Mouse (Mus musculus): ENCODE measurements around the gene Ecm2. TPM values are rescaled to one million over a fixed set of nuclear protein-coding genes. Genes with fewer than 3 reads are reported as not detected.

Ecm2 gene
- total RNA-seq, 2 experiments from 2014 or later: 14.2 to 14.5 TPM

GRCm38 (mm10) chr13:49492376-49493368 is 11.9 kb upstream of the Ecm2 start, which contains the start of gene Tes3-ps:
Gene Tes3-ps (plus strand): TSS chr13:49493318.
- DNase-seq: no peak
- intact Hi-C loops (cut with DNase I): no loop called here

GRCm38 (mm10) chr13:49505776-49506175 is 1.2 kb downstream of the Ecm2 start:
- DNase-seq: peak in 1 of 2 experiments; percentile 19
- intact Hi-C loops (cut with DNase I): loop anchor here (2.0 kb wide), 1 partner anchor 45 kb away; no protein-coding TSS in a partner anchor

GRCm38 (mm10) chr13:49507176-49507575 is 2.6 kb downstream of the Ecm2 start:
- intact Hi-C loops (cut with DNase I): no loop called here
- DNase-seq: no peak

GRCm38 (mm10) chr13:49518761-49519160 is 14.2 kb downstream of the Ecm2 start:
- no peak for DNase-seq
- intact Hi-C loops (cut with DNase I): loop anchor here (5.0 kb wide), 1 partner anchor 66 kb away; no protein-coding TSS in a partner anchor

- intact Hi-C loops (cut with DNase I): no loop called here
Measured at GRCm38 (mm10) chr13:49526235-49526634, 21.6 kb downstream of the Ecm2 start.

GRCm38 (mm10) chr13:49530636-49531035 is 26.0 kb downstream of the Ecm2 start:
- DNase-seq: no peak
- intact Hi-C loops (cut with DNase I): no loop called here

More at GRCm38 (mm10) chr13:49526235-49526634, 21.6 kb downstream of the Ecm2 start:
- DNase-seq: no peak

GRCm38 (mm10) chr13:49536946-49537345 is 32.3 kb downstream of the Ecm2 start:
- DNase-seq: no peak
- intact Hi-C loops (cut with DNase I): no loop called here

- intact Hi-C loops (cut with DNase I): no loop called here
- no peak for DNase-seq
Measured at GRCm38 (mm10) chr13:49538693-49539092, 34.1 kb downstream of the Ecm2 start.

- intact Hi-C loops (cut with DNase I): no loop called here
- DNase-seq: no peak
Measured at GRCm38 (mm10) chr13:49544279-49544678, 39.7 kb downstream of the Ecm2 start, which contains the start of gene Aspn. Gene Aspn (plus strand): TSS chr13:49544443.

GRCm38 (mm10) chr13:49545646-49546045 is 41.0 kb downstream of the Ecm2 start:
- peak; percentile 9 to 41 for DNase-seq
- intact Hi-C loops (cut with DNase I): no loop called here

GRCm38 (mm10) chr13:49546517-49546916 is 41.9 kb downstream of the Ecm2 start:
- peak in 1 of 2 experiments; percentile 39 for DNase-seq
- intact Hi-C loops (cut with DNase I): no loop called here

GRCm38 (mm10) chr13:49547563-49548150 is 43.0 kb downstream of the Ecm2 start:
- intact Hi-C loops (cut with DNase I): no loop called here
- DNase-seq: no peak

GRCm38 (mm10) chr13:49549616-49550015 is 45.0 kb downstream of the Ecm2 start:
- intact Hi-C loops (cut with DNase I): no loop called here
- DNase-seq: no peak

- DNase-seq: no peak
- intact Hi-C loops (cut with DNase I): no loop called here
Measured at GRCm38 (mm10) chr13:49554519-49554918, 49.9 kb downstream of the Ecm2 start.

- peak in 1 of 2 experiments; percentile 45 for DNase-seq
- intact Hi-C loops (cut with DNase I): loop anchor here (5.0 kb wide), 1 partner anchor 104 kb away; no protein-coding TSS in a partner anchor
Measured at GRCm38 (mm10) chr13:49556203-49556602, 51.6 kb downstream of the Ecm2 start.

- intact Hi-C loops (cut with DNase I): loop anchor here (5.0 kb wide), 1 partner anchor 105 kb away; no protein-coding TSS in a partner anchor
- DNase-seq: no peak
Measured at GRCm38 (mm10) chr13:49556924-49557323, 52.3 kb downstream of the Ecm2 start.

GRCm38 (mm10) chr13:49559185-49559584 is 54.6 kb downstream of the Ecm2 start:
- DNase-seq: peak; percentile 47 to 50
- intact Hi-C loops (cut with DNase I): loop anchor here (5.0 kb wide), 1 partner anchor 107 kb away; no protein-coding TSS in a partner anchor

GRCm38 (mm10) chr13:49560886-49561285 is 56.3 kb downstream of the Ecm2 start:
- DNase-seq: no peak
- intact Hi-C loops (cut with DNase I): loop anchor here (2.0 kb wide), 1 partner anchor 84 kb away; no protein-coding TSS in a partner anchor

- intact Hi-C loops (cut with DNase I): no loop called here
- DNase-seq: no peak
Measured at GRCm38 (mm10) chr13:49564347-49564746, 59.7 kb downstream of the Ecm2 start.

- intact Hi-C loops (cut with DNase I): no loop called here
- no peak for DNase-seq
Measured at GRCm38 (mm10) chr13:49570371-49570770, 65.8 kb downstream of the Ecm2 start.

- intact Hi-C loops (cut with DNase I): no loop called here
- no peak for DNase-seq
Measured at GRCm38 (mm10) chr13:49571418-49571817, 66.8 kb downstream of the Ecm2 start.

Data from heart, postnatal 36 days (tissue).